Mouse (Mus musculus) intestine, embryonic 15.5 days (tissue): Measurements from ENCODE around the gene Gm10135. TPM values are rescaled to one million over a fixed set of nuclear protein-coding genes. Genes with fewer than 3 reads are reported as not detected.
A peak's percentile ranks its signal among the peaks of the same experiment; 100 is the strongest.
"Not testable (repeated sequence)": the region's sequence is repeated elsewhere in the genome, so short reads cannot be mapped to it uniquely, and the experiment has no call there.

Experiments used
- ATAC-seq: fragments of 200-750 bp; cut with Nextera tagmentation; 2 replicates; pipeline ENCODE4 v1.8.0; 2017; ENCODE audit warnings: moderate TSS enrichment, moderate library complexity
- H3K27ac ChIP-seq: fragments of 300-500 bp; sonication (generic); 2 replicates; pipeline ENCODE4 v1.5.1; 2015; ENCODE audit warnings: mild to moderate bottlenecking, inconsistent platforms
- H3K27me3 ChIP-seq: fragments of 300-500 bp; sonication (generic); replicated peaks from 2 replicates; pipeline ENCODE4 v1.6.1; 2015; ENCODE audit warnings: inconsistent platforms
- H3K36me3 ChIP-seq: fragments of 300-500 bp; sonication (generic); 2 replicates; pipeline ENCODE4 v1.6.1; 2015; ENCODE audit warnings: inconsistent platforms
- H3K4me1 ChIP-seq: fragments of 300-500 bp; sonication (generic); replicated peaks from 2 replicates; pipeline ENCODE4 v1.6.1; 2015; ENCODE audit warnings: inconsistent platforms
- H3K4me2 ChIP-seq: fragments of 300-500 bp; sonication (generic); replicated peaks from 2 replicates; pipeline ENCODE4 v1.6.1; 2015; ENCODE audit warnings: mild to moderate bottlenecking, inconsistent platforms
- H3K4me3 ChIP-seq: fragments of 300-500 bp; sonication (generic); replicated peaks from 2 replicates; pipeline ENCODE4 v1.5.1; 2015; ENCODE audit warnings: inconsistent platforms
- H3K9ac ChIP-seq: fragments of 300-500 bp; sonication (generic); 2 replicates; pipeline ENCODE4 v1.6.1; 2015; ENCODE audit warnings: inconsistent platforms
- H3K9me3 ChIP-seq: fragments of 300-500 bp; sonication (generic); 2 replicates; pipeline ENCODE4 v1.6.1; 2016; ENCODE audit warnings: inconsistent platforms
- WGBS: fragments of 180-500 bp; shearing (Covaris S2); methylation state at CpG from one replicate; pipeline ENCODE4 v1.1.7; 2015; 5-methylcytosine and 5-hydroxymethylcytosine counted together
- polyA plus RNA-seq: library from polyadenylated mRNA; unstranded; fragments of >200 nt; fragmentation: Nextera tagmentation; extraction: Ambion mirVana; gene quantifications from 2 replicates; pipeline ENCODE4 v1.2.1, GENCODE M21; 2015

The Gm10135 gene
- polyA plus RNA-seq: not detected in 2 replicates

GRCm38 (mm10) chr5:72974602-72975001 lies at the start of gene Gm10135:
Gene Gm10135 (minus strand): TSS chr5:72974702.
- Histone ChIP-seq H3K27ac (no peak within 1 kb of the TSS), H3K9me3 (no peaks in the 10 kb centered on the region), H3K36me3 (no peaks in the 10 kb centered on the region), H3K27me3 (no peaks in the 10 kb centered on the region), H3K4me3 (no peak within 1 kb of the TSS), H3K9ac (no peak within 1 kb of the TSS), H3K4me1 (0 out of 2 replicates have a peak, but pooled peaks cover 6% of the 10 kb centered on the region), H3K4me2 (no peak within 1 kb of the TSS)
- no peak for ATAC-seq
- 96% methylated on average over 7 of the region's 7 CpGs for WGBS

GRCm38 (mm10) chr5:73023801-73024200 lies 49.3 kb upstream of the Gm10135 start:
- H3K27ac ChIP-seq: no peak overlapping the region
- peaks cover 8% of the 10 kb centered on the region; the same call in 1 of the 2 replicates for H3K36me3 ChIP-seq
- H3K4me3 ChIP-seq: no peak overlapping the region
- no peak overlapping the region for H3K9ac ChIP-seq
- H3K9me3 ChIP-seq: no peaks in the 10 kb centered on the region
- H3K4me1 ChIP-seq: no peaks in the 10 kb centered on the region
- H3K4me2 ChIP-seq: no peak overlapping the region
- H3K27me3 ChIP-seq: no peaks in the 10 kb centered on the region
- WGBS: 92% methylated on average over 13 of the region's 13 CpGs
- no peak for ATAC-seq

- WGBS: 47% methylated on average over 9 of the region's 9 CpGs
- H3K9me3 ChIP-seq: no peaks in the 10 kb centered on the region
- no peak overlapping the region for H3K4me3 ChIP-seq
- H3K9ac ChIP-seq: no peak overlapping the region
- H3K36me3 ChIP-seq: no peaks in the 10 kb centered on the region
- H3K27ac ChIP-seq: no peak overlapping the region
- H3K4me1 ChIP-seq: peaks cover 6% of the 10 kb centered on the region; the same call in 1 of the 2 replicates
- 0 out of 2 replicates have a peak, but pooled peaks cover 3% of the 10 kb centered on the region for H3K27me3 ChIP-seq
- no peak for ATAC-seq
- no peak overlapping the region for H3K4me2 ChIP-seq
Observed at GRCm38 (mm10) chr5:73014745-73015144, 40.2 kb upstream of the Gm10135 start.

- H3K9me3 ChIP-seq, H3K27me3 ChIP-seq, H3K36me3 ChIP-seq, H3K4me1 ChIP-seq, H3K27ac ChIP-seq: not testable (repeated sequence)
- peak overlapping the region; percentile 82 for H3K4me2 ChIP-seq
- peak; percentile 71 for ATAC-seq
- H3K9ac ChIP-seq: peak overlapping the region; percentile 32; the same call in 1 of the 2 replicates
- 2% methylated on average over 54 of the region's 65 CpGs for WGBS
- H3K4me3 ChIP-seq: peak overlapping the region; percentile 35
Observed at GRCm38 (mm10) chr5:73013611-73014287, 39.2 kb upstream of the Gm10135 start.

- H3K36me3 ChIP-seq, H3K9ac ChIP-seq, H3K9me3 ChIP-seq, H3K27ac ChIP-seq, H3K27me3 ChIP-seq, H3K4me1 ChIP-seq: not testable (repeated sequence)
- peak; percentile 69 for ATAC-seq
- 23% methylated on average over 25 of the region's 27 CpGs for WGBS
- Histone ChIP-seq H3K4me3 (peak overlapping the region; percentile 35), H3K4me2 (peak overlapping the region; percentile 82)
Observed at GRCm38 (mm10) chr5:73012884-73013610, 38.5 kb upstream of the Gm10135 start.

GRCm38 (mm10) chr5:73011806-73012205 lies 37.3 kb upstream of the Gm10135 start:
- not testable (repeated sequence) for ATAC-seq, H3K9ac ChIP-seq, H3K9me3 ChIP-seq, H3K4me2 ChIP-seq, H3K36me3 ChIP-seq, H3K4me3 ChIP-seq, H3K27ac ChIP-seq
- Histone ChIP-seq H3K4me1 (peaks cover 10% of the 10 kb centered on the region), H3K27me3 (peaks cover 12% of the 10 kb centered on the region)
- 92% methylated on average over 16 of the region's 16 CpGs for WGBS

- H3K27me3 ChIP-seq: peaks cover 13% of the 10 kb centered on the region
- not testable (repeated sequence) for H3K9me3 ChIP-seq, H3K4me3 ChIP-seq, H3K9ac ChIP-seq, H3K4me2 ChIP-seq, H3K4me1 ChIP-seq, H3K27ac ChIP-seq, H3K36me3 ChIP-seq
- WGBS: 35% methylated on average over 8 of the region's 8 CpGs
- 0 out of 2 replicates have a peak, but pooled peaks have one; percentile 57 for ATAC-seq
Observed at GRCm38 (mm10) chr5:73008230-73008629, 33.7 kb upstream of the Gm10135 start.

GRCm38 (mm10) chr5:73007582-73007959 lies 33.1 kb upstream of the Gm10135 start:
- Histone ChIP-seq H3K27me3 (peaks cover 13% of the 10 kb centered on the region), H3K9me3 (no peaks in the 10 kb centered on the region), H3K36me3 (no peaks in the 10 kb centered on the region), H3K4me3 (peak overlapping the region; percentile 43), H3K4me2 (peak overlapping the region; percentile 90), H3K4me1 (peaks cover 7% of the 10 kb centered on the region), H3K9ac (no peak overlapping the region), H3K27ac (no peak overlapping the region)
- 42% methylated on average over 5 of the region's 5 CpGs for whole genome bisulfite sequencing
- ATAC-seq: peak; percentile 20; the same call in 1 of the 2 replicates

GRCm38 (mm10) chr5:73006784-73007581 lies 32.5 kb upstream of the Gm10135 start, which contains the start of gene Slc10a4:
Gene Slc10a4 (plus strand): TSS chr5:73006883.
- Histone ChIP-seq H3K4me2 (peak within 1 kb of the TSS; percentile 90), H3K9me3 (no peaks in the 10 kb centered on the region), H3K27ac (no peak within 1 kb of the TSS), H3K4me3 (peak within 1 kb of the TSS; percentile 43), H3K27me3 (peaks cover 13% of the 10 kb centered on the region), H3K4me1 (peaks cover 7% of the 10 kb centered on the region), H3K36me3 (no peaks in the 10 kb centered on the region), H3K9ac (peak within 1 kb of the TSS; percentile 44)
- peak; percentile 87 for ATAC-seq
- WGBS: 6% methylated on average over 65 of the region's 65 CpGs

- peaks cover 13% of the 10 kb centered on the region for H3K27me3 ChIP-seq
- H3K9ac ChIP-seq: no peak overlapping the region
- no peak for ATAC-seq
- no peak overlapping the region for H3K4me2 ChIP-seq
- H3K4me3 ChIP-seq: no peak overlapping the region
- no peaks in the 10 kb centered on the region for H3K36me3 ChIP-seq
- no peaks in the 10 kb centered on the region for H3K9me3 ChIP-seq
- H3K4me1 ChIP-seq: peaks cover 7% of the 10 kb centered on the region
- no peak overlapping the region for H3K27ac ChIP-seq
- 82% methylated on average over 5 of the region's 5 CpGs for WGBS
Observed at GRCm38 (mm10) chr5:73004046-73004445, 29.5 kb upstream of the Gm10135 start.

- not testable (repeated sequence) for H3K4me2 ChIP-seq, H3K4me3 ChIP-seq, H3K27me3 ChIP-seq, H3K4me1 ChIP-seq, H3K27ac ChIP-seq, H3K9me3 ChIP-seq, H3K36me3 ChIP-seq, ATAC-seq, H3K9ac ChIP-seq
- WGBS: 71% methylated on average over 1 of the region's 1 CpGs
Observed at GRCm38 (mm10) chr5:72998546-72998945, 24.0 kb upstream of the Gm10135 start.

GRCm38 (mm10) chr5:72995379-72995778 lies 20.9 kb upstream of the Gm10135 start:
- H3K9me3 ChIP-seq: no peaks in the 10 kb centered on the region
- ATAC-seq: no peak; the same call in 1 of the 2 replicates
- no peak overlapping the region for H3K4me3 ChIP-seq
- WGBS: 60% methylated on average over 10 of the region's 10 CpGs
- H3K27ac ChIP-seq: no peak overlapping the region
- H3K4me2 ChIP-seq: no peak overlapping the region
- no peak overlapping the region for H3K9ac ChIP-seq
- no peaks in the 10 kb centered on the region for H3K4me1 ChIP-seq
- no peaks in the 10 kb centered on the region for H3K27me3 ChIP-seq
- no peaks in the 10 kb centered on the region for H3K36me3 ChIP-seq
